Mouse (Mus musculus) R1 (cell line): ENCODE results near the gene Nfyb.
A peak's percentile ranks its signal among the peaks of the same experiment; 100 is the strongest.

Experiments used
- DNase-seq: peaks from one replicate; pipeline ENCODE4 v3.0.0-alpha.2; 2018; ENCODE audit warnings: low read depth, low spot score

Gene Nfyb

DNA sequence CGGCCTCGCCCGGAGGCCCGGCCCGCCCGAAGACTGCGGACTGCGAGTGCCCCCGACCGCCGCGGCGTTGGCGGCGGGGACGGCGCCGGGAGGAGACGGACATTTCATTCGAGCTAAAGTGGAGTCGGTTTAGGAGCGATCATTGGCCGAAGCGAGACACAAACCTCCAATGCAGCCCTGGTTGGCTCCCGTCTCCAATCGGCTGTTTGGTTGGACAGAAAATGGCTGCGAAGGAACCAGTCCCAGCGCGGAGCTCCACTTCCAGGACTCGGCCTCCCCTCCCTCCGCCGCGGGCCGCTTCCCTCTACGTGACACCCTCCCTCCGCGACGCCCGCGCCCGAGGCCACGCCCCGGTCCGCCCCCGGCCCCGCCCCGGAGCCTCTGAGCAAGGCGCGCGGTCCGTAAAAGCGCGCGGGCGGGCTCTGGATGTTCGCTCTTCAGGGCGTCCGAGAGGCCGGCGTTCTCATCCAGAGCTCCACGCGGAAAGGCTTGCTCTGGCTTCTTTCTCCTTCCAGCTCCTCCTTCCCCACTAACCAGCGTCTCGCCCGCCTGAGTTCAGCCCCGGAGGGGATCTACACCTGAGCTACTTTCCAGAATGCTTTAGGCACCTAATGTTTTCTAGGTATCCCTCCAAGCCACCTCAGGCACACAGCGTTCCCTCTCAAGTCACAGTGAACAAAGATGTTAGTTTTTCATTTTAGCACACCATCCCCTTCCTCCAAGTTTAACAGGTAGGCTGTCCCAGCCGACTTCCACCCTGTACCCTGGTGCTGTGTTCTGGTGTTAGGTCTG is at the start of gene Nfyb:
Nfyb (minus strand) TSS at position 305 of the 792 bp plus-strand sequence.
- DNase-seq: peak; percentile 98

- DNase-seq: peak; percentile 88
These were observed 48.0 kb upstream of the Nfyb start for GRCm38 (mm10) chr10:82811855-82812431.

DNA sequence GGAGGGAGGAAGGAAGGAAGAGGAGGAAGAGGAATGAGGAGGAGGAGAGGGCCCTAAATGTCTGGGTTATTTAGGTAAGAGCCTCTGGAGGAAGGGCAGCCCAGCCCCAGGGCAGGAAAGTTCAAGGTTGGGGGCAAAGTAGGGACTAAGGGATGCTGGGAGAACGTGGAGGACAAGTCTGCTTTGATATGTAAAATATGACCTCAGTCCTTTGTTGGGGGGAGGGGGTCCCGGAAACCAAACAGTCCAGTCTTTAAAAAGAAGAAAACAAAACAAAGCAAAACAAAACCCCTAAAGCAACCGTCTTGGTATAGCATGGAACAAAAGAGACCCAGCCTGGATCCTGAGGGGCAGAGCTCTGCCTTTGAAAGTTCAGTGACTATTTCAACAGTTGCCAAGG is 45.4 kb upstream of the Nfyb start:
- peak; percentile 98 for DNase-seq

DNA sequence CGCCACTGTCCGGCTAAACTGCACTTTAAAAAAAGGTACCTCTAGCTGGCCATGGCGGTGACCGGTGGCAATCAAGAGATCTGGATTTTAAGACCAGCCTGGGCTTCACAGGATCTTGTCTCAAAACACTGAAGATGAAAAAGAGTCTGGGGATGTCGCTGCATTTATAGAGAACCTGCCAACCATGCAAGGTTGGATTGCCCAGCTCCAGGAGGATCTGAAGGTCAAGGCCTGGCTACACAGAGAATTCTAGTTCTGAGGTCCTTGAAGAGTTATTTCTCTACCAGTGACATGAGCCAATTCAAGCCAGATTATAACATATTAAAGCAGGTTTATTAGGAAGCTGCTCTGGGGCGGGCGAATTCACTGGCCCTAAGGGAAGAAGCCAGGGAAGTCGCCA is 44.9 kb upstream of the Nfyb start:
- no peak for DNase-seq

DNA sequence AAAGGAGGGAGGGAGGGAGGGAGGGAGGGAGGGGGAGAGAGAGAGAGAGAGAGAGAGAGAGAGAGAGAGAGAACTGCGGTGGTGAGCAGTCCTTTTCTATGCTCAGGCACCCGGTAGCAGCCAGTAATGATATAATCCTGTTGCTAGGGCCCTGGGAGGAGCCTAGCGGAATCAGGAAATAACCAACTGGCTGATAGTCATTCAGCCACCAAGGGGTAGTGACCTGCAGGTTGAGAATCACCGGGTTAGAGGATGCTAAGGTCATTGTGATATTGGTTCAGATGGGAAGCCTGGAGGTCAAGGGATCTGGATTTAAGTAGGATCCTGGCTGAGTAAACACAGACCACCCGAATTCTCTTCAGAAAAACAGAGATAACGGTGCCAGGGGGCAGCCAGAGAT is 44.2 kb upstream of the Nfyb start:
- peak; percentile 66 for DNase-seq

GRCm38 (mm10) chr10:82807238-82807637 is 43.3 kb upstream of the Nfyb start:
- DNase-seq: no peak

- no peak for DNase-seq
These were observed 42.5 kb upstream of the Nfyb start for GRCm38 (mm10) chr10:82806414-82806813.

GRCm38 (mm10) chr10:82805111-82805510 is 41.2 kb upstream of the Nfyb start:
- DNase-seq: no peak

GRCm38 (mm10) chr10:82804396-82804795 is 40.5 kb upstream of the Nfyb start:
- DNase-seq: no peak

GRCm38 (mm10) chr10:82800094-82800493 is 36.1 kb upstream of the Nfyb start:
- no peak for DNase-seq

- DNase-seq: peak; percentile 86
These were observed 34.5 kb upstream of the Nfyb start for GRCm38 (mm10) chr10:82798312-82798933.

DNA sequence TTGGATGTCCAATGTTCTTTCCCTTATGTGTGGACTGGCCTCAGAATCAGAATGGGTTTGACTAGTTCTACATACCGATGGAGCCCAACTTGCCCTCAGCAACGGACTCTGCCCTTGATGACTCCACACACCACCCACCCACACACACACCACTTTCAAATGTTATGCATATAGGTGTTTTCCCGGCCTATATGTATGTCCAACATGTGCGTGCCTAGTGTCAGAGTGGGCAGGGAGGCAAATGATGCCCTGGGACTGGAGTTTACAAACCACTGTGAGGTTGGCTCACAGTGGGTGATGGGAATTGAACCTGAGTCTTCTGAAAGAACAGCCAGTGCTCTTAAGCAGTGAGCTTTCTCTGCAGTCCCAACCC is 33.2 kb upstream of the Nfyb start:
- DNase-seq: no peak

GRCm38 (mm10) chr10:82796471-82797118 is 32.7 kb upstream of the Nfyb start:
- DNase-seq: no peak

DNA sequence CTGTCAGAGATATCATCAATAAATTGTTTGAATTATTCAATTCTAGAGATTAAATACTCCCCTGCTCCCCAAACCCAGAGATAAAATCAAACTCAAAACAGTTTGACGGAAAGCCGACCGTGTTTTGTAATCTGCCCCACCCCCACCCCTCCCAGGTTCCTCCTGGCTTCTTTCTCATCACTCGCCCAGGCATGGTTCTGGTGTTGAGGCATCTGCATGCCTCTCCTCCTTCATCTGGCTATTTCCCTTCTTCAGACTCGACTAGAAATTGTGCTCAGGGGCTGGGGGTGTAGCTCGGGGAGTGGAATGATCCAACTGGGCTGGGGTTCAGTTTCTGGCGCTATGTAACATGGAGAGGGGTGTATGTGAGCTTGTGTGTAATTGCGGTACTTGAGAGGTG is 31.8 kb upstream of the Nfyb start:
- DNase-seq: no peak

- DNase-seq: peak; percentile 76
These were observed 31.3 kb upstream of the Nfyb start for GRCm38 (mm10) chr10:82795071-82795731.

DNA sequence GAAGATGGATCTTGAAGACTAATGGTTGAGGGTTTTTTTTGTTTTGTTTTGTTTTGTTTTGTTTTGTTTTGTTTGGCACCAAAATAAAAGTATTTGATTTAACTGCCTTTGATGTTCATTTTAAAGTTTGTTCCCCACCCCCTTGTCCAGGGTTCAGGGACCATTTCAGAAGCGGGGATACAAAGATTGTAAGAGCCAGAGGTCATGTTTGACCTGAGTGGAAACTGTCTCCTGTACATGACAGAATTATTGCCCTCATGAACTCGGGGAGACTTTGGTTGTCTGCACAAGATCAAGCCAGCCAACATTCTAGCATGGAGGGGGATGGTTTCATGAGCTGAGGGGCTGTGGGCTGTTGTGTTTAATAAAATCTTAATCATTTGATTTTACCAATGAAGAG is 28.4 kb upstream of the Nfyb start:
- DNase-seq: no peak

GRCm38 (mm10) chr10:82791713-82792112 is 27.8 kb upstream of the Nfyb start:
- DNase-seq: peak; percentile 86

GRCm38 (mm10) chr10:82790504-82790903 is 26.6 kb upstream of the Nfyb start:
- no peak for DNase-seq

DNA sequence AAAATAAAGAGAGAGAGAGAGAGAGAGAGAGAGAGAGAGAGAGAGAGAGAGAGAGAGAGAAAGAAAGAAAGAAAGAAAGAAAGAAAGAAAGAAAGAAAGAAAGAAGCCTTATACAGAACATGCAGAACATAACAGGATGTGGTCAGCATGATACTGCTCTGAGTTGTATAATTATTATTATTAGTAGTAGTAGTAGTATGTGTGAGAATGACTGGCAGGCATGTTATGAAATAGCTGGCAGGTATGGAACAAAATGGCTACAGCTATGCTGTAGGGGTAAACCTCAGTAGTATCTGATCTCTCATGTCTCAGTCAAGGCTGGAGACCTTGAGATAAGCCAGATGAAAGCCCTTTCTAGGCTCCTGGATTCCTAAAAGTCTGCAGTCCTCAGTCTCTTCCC is 25.2 kb upstream of the Nfyb start:
- DNase-seq: no peak

DNA sequence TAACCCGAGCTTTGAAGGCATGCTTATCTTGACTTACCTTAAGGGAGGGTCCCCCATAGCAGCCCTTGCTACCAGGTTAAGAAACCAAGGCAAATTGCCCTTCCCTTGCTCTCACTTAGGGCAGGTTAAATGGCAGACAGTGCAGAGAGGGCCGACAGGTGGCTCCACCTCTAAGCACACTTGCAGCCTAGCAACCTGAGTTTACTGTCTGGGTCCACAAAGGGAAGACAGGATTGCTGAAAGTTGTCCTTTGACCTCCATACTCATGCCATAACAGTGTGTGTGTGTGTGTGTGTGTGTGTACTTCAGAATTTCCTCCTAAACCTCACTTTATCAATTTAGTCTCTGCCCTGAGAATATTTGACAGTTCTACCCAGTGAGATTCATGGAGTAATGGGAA is 18.5 kb upstream of the Nfyb start:
- peak; percentile 64 for DNase-seq

- no peak for DNase-seq
These were observed 16.9 kb upstream of the Nfyb start for GRCm38 (mm10) chr10:82780816-82781215.

GRCm38 (mm10) chr10:82780322-82780721 is 16.4 kb upstream of the Nfyb start:
- peak; percentile 47 for DNase-seq
